Mouse (Mus musculus): ENCODE measurements at regions not wholly inside any gene's neighbourhood (a gene's known extent, or its start where the extent isn't known, plus 50 kb on each side); places are given as distances from the start of the nearest gene placed in this dataset.

GRCm38 (mm10) chr6:51795300-51795699 is 217.0 kb downstream of the Skap2 start:
- TF ChIP-seq EP300 (IDR thresholded peaks at IDR 0.05) (no peak), CTCF (IDR thresholded peaks at IDR 0.05) (peak; percentile 80)
